Mouse (Mus musculus) liver, postnatal 0 days (tissue): ENCODE measurements around the gene Gpr132.

Experiments
- CTCF ChIP-seq: sonication (generic); IDR thresholded peaks from 2 replicates; pipeline ENCODE4 v1.5.1; 2016; ENCODE audit warnings: antibody characterized with exemption, low read depth
- EP300 ChIP-seq: IDR thresholded peaks from 2 replicates; pipeline ENCODE4 v1.6.1; 2016; ENCODE audit warnings: antibody characterized with exemption, low read depth, mild to moderate bottlenecking

GRCm38 (mm10) chr12:112898351-112898750, 30.3 kb upstream of the Gpr132 start:
- TF ChIP-seq CTCF (no peak), EP300 (no peak)
